Mouse (Mus musculus): Measurements from ENCODE around the gene Olfr1443. TPM values are rescaled to one million over a fixed set of nuclear protein-coding genes. Genes with fewer than 3 reads are reported as not detected.
"Not testable (repeated sequence)": the region's sequence is repeated elsewhere in the genome, so short reads cannot be mapped to it uniquely, and the experiment has no call there.

Olfr1443 gene
- not detected in 2 replicates for polyA plus RNA-seq (2015; fragmentation: Nextera tagmentation; extraction: Ambion mirVana)

DNA sequence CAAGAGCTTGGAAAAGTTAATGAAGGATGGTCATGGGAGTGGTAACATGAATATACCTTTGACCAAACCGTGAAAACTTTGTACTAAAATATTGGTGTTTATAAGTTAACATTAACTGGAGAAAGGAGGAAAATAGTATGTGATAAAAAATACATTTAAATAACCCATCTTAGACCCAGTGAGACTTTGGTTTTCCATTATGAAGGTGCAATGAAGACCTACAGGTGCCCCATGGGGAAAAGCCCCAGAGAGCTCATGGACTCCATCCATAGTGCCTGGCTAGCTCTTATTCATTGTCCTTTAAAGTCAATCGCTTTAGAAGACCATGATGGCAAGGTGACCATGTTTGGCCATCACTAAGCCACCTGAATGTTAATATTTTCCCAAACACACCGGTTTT is at the start of gene Olfr1443:
TSS of gene Olfr1443 (plus strand) at position 301 of the 400 bp plus-strand sequence.
- 74% methylated on average over 3 of the region's 3 CpGs for WGBS

DNA sequence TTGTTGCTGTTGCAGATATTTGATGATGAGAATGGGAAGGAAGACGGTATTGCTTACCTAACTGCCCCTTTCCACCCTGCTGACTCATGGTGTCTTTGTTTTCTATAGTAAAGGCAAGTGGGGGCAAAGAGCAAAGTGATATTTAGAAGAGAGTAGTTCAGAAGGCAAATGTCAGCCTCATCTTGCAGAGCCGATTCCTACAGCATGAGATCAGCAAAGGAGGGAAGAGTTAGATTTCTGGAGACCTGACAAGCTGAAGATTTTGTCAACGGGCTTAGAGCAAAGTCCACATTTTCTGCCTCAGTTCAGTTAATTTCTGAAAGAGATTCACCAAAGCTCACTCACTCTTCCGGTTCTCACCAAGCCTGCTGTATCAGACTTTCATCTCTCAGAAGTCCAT is 44.7 kb upstream of the Olfr1443 start, which contains the start of gene Glyat:
TSS of gene Glyat (plus strand) at position 133 of the 400 bp plus-strand sequence.
- no peak within 1 kb of the TSS for H3K9ac ChIP-seq (ENCODE audit: low read depth, low read length)
- H3K9me3 ChIP-seq (ENCODE audit: control insufficient read depth, low read length): no peaks in the 10 kb centered on the region
- no peak within 1 kb of the TSS for H3K4me2 ChIP-seq (ENCODE audit: low read length)
- H3K4me3 ChIP-seq (ENCODE audit: low read length): no peak within 1 kb of the TSS
- H3K4me1 ChIP-seq (ENCODE audit: control insufficient read depth, insufficient read depth, low read depth, low read length): no peaks in the 10 kb centered on the region
- H3K27me3 ChIP-seq (replicated peaks; ENCODE audit: control insufficient read depth, insufficient read depth, low read length): no peaks in the 10 kb centered on the region
- ATAC-seq: no peak
- WGBS: 82% methylated on average over 4 of the region's 4 CpGs
- no peaks in the 10 kb centered on the region for H3K36me3 ChIP-seq (ENCODE audit: control insufficient read depth, insufficient read depth, low read length)
- H3K27ac ChIP-seq (ENCODE audit: low read depth, low read length): no peak within 1 kb of the TSS

More for the DNA sequence above, at the start of gene Olfr1443:
- H3K4me2 ChIP-seq (ENCODE audit: low read length): no peak within 1 kb of the TSS
- no peaks in the 10 kb centered on the region for H3K27me3 ChIP-seq (replicated peaks; ENCODE audit: control insufficient read depth, insufficient read depth, low read length)
- H3K4me3 ChIP-seq (ENCODE audit: low read length): no peak within 1 kb of the TSS
- no peak for ATAC-seq
- no peak within 1 kb of the TSS for H3K9ac ChIP-seq (ENCODE audit: low read depth, low read length)
- no peaks in the 10 kb centered on the region for H3K9me3 ChIP-seq (ENCODE audit: control insufficient read depth, low read length)
- no peak within 1 kb of the TSS for H3K27ac ChIP-seq (ENCODE audit: low read depth, low read length)
- no peaks in the 10 kb centered on the region for H3K4me1 ChIP-seq (ENCODE audit: control insufficient read depth, insufficient read depth, low read depth, low read length)
- H3K36me3 ChIP-seq (ENCODE audit: control insufficient read depth, insufficient read depth, low read length): no peaks in the 10 kb centered on the region

DNA sequence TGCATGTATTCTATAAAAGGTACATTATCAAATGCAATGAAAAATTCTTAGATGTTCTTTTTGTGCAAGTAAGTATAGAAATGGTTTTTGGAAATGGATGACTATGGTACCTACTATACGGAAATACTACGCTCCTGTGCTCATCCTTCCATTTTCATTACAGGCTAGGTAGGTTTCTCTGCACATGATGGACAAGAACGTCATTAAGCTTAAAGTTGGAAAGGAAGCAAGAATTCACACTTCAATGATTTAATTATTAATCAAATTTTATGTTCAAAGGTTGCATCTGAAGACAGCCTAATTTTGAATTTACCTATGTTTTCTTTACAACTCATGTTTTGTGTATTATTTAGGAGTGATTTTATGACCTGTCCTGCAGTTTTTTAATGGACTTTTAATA is 43.7 kb upstream of the Olfr1443 start:
- no peaks in the 10 kb centered on the region for H3K27me3 ChIP-seq (replicated peaks; ENCODE audit: control insufficient read depth, insufficient read depth, low read length)
- no peak overlapping the region for H3K9ac ChIP-seq (ENCODE audit: low read depth, low read length)
- H3K4me2 ChIP-seq (ENCODE audit: low read length): no peak overlapping the region
- H3K9me3 ChIP-seq (ENCODE audit: control insufficient read depth, low read length): no peaks in the 10 kb centered on the region
- no peaks in the 10 kb centered on the region for H3K36me3 ChIP-seq (ENCODE audit: control insufficient read depth, insufficient read depth, low read length)
- no peak overlapping the region for H3K4me3 ChIP-seq (ENCODE audit: low read length)
- H3K4me1 ChIP-seq (ENCODE audit: control insufficient read depth, insufficient read depth, low read depth, low read length): no peaks in the 10 kb centered on the region
- no peak overlapping the region for H3K27ac ChIP-seq (ENCODE audit: low read depth, low read length)
- WGBS: 92% methylated on average over 3 of the region's 3 CpGs
- no peak for ATAC-seq

DNA sequence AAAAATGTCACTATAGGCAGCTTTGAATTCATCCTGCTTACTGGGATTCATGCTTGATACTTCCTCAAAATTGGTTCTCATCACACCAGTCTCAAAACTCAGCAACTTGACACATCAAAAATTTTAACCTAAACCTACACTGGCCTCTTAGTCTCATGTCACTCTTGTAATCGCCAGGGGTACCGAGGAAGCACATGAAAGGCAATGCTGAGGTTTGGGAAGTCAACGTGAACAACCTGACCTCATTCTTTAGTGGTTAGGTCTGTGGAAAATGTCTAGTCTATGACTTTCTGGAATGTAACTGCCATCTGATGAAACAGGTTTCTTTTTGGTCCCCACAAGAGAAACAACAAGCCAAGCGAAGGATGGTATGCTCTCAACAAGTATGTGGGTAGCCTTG is 42.9 kb upstream of the Olfr1443 start:
- Histone ChIP-seq H3K9ac (ENCODE audit: low read depth, low read length) (no peak overlapping the region), H3K27ac (ENCODE audit: low read depth, low read length) (no peak overlapping the region), H3K36me3 (ENCODE audit: control insufficient read depth, insufficient read depth, low read length) (no peaks in the 10 kb centered on the region), H3K9me3 (ENCODE audit: control insufficient read depth, low read length) (no peaks in the 10 kb centered on the region), H3K4me3 (ENCODE audit: low read length) (no peak overlapping the region), H3K4me1 (ENCODE audit: control insufficient read depth, insufficient read depth, low read depth, low read length) (no peaks in the 10 kb centered on the region), H3K27me3 (replicated peaks; ENCODE audit: control insufficient read depth, insufficient read depth, low read length) (no peaks in the 10 kb centered on the region), H3K4me2 (ENCODE audit: low read length) (no peak overlapping the region)
- WGBS: 87% methylated on average over 4 of the region's 4 CpGs
- no peak for ATAC-seq

DNA sequence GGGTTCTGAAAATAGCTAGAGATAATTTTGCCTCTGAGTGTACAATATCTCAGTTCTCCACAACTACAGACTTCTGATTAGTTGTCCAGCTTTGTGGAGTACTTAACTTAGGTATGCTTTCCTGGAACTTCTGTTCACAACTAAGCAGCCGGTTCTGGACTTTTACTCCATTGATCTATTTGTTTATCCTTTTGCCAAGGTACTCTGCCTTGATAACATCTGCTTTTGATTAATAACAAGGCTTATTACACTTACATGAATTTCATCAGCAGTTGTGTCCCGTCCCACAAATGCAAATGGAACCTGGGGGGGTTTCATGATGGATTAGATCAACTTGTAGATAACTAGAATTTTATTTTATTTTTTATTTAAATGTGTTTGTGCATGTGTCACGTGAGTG is 41.0 kb upstream of the Olfr1443 start:
- Histone ChIP-seq H3K27ac (ENCODE audit: low read depth, low read length) (no peak overlapping the region), H3K36me3 (ENCODE audit: control insufficient read depth, insufficient read depth, low read length) (no peaks in the 10 kb centered on the region), H3K4me2 (ENCODE audit: low read length) (no peak overlapping the region), H3K9ac (ENCODE audit: low read depth, low read length) (no peak overlapping the region), H3K4me3 (ENCODE audit: low read length) (no peak overlapping the region), H3K27me3 (replicated peaks; ENCODE audit: control insufficient read depth, insufficient read depth, low read length) (no peaks in the 10 kb centered on the region), H3K4me1 (ENCODE audit: control insufficient read depth, insufficient read depth, low read depth, low read length) (no peaks in the 10 kb centered on the region), H3K9me3 (ENCODE audit: control insufficient read depth, low read length) (no peaks in the 10 kb centered on the region)
- WGBS: 78% methylated on average over 3 of the region's 3 CpGs
- no peak for ATAC-seq

DNA sequence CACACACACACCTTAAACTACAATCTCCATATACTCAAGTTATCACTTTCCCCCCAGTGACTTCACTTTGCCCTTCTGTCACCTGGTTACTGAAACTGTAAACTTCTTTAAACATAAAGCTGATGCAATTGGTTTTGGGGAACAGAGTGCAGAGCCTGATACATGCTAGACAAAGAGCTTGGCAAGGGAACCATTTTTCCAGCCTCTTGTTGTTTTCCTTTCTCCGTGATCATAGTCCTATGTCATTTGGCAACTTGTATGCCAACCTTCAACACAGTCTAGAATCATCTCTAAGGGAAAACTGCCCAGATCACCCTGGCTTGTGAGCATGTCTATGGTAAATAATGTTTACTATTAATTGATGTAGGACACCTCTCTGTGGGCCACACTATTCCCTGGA is 39.9 kb upstream of the Olfr1443 start:
- Histone ChIP-seq H3K36me3 (ENCODE audit: control insufficient read depth, insufficient read depth, low read length) (no peaks in the 10 kb centered on the region), H3K9ac (ENCODE audit: low read depth, low read length) (no peak overlapping the region), H3K4me2 (ENCODE audit: low read length) (no peak overlapping the region), H3K4me1 (ENCODE audit: control insufficient read depth, insufficient read depth, low read depth, low read length) (no peaks in the 10 kb centered on the region), H3K9me3 (ENCODE audit: control insufficient read depth, low read length) (no peaks in the 10 kb centered on the region), H3K27ac (ENCODE audit: low read depth, low read length) (no peak overlapping the region), H3K4me3 (ENCODE audit: low read length) (no peak overlapping the region), H3K27me3 (replicated peaks; ENCODE audit: control insufficient read depth, insufficient read depth, low read length) (no peaks in the 10 kb centered on the region)
- 81% methylated on average over 1 of the region's 1 CpGs for WGBS
- ATAC-seq: no peak

DNA sequence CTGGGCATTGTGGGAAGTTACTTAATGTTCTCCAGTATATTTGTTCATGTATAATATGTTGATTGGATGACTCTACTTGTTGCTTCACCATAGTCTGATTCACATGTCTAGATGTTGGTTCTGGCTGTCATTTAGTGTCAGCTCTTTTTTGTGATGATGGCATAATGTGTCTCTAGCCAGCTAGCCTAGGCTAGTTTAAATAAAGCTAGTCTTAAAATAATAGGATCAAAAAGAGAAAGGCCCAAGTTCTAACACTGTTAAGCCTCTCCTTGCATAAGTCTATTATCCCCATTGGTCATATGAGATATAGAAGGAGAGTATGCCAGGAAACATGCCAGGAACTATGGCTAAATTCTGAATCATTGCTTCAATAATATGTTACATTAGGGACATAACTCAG is 28.4 kb upstream of the Olfr1443 start:
- Histone ChIP-seq H3K27ac (ENCODE audit: low read depth, low read length) (no peak overlapping the region), H3K4me3 (ENCODE audit: low read length) (no peak overlapping the region), H3K9me3 (ENCODE audit: control insufficient read depth, low read length) (no peaks in the 10 kb centered on the region), H3K4me1 (ENCODE audit: control insufficient read depth, insufficient read depth, low read depth, low read length) (no peaks in the 10 kb centered on the region), H3K9ac (ENCODE audit: low read depth, low read length) (no peak overlapping the region), H3K27me3 (replicated peaks; ENCODE audit: control insufficient read depth, insufficient read depth, low read length) (no peaks in the 10 kb centered on the region), H3K4me2 (ENCODE audit: low read length) (no peak overlapping the region), H3K36me3 (ENCODE audit: control insufficient read depth, insufficient read depth, low read length) (no peaks in the 10 kb centered on the region)
- ATAC-seq: no peak

DNA sequence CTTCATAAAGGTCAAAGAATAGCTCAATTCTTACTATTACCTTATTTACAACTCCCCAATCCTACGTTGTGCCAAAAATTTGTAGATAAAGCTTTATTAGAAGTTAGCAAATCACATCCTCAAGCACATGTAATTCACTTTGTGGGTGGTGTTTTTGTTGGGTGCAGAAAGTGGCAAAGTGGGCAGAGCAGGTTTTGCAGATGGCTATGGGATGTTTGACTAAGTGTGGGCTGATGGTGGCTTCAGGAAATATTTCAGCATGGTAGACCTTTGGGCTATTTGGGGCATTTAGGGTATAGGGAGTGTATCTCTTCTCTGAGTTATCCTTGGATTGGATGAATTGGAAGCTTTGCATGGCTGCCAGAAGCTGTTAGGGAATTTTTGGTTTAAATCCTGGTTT is 11.8 kb upstream of the Olfr1443 start:
- no peak overlapping the region for H3K4me2 ChIP-seq (ENCODE audit: low read length)

DNA sequence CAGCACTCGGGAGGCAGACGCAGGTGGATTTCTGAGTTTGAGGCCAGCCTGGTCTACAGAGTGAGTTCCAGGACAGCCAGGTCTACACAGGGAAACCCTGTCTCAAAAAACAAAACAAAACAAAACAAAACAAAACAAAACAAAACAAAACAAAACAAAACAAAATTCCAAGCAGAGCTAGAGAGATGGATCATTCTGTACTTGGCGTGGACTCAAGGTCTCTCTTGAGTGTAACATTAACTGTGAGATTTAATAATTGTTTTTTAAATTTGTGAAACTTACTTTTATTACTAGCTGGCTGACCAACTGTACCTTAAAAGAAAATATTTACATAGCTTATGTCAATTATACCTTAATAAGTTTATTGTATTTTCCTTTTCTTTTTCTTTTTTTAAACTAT is 9.3 kb upstream of the Olfr1443 start:
- not testable (repeated sequence) for H3K27me3 ChIP-seq (replicated peaks; ENCODE audit: control insufficient read depth, insufficient read depth, low read length); H3K4me3 ChIP-seq (ENCODE audit: low read length)
- WGBS: 97% methylated on average over 3 of the region's 3 CpGs

More for the DNA sequence above, 11.8 kb upstream of the Olfr1443 start:
- H3K4me3 ChIP-seq (ENCODE audit: low read length): no peak overlapping the region
- H3K27me3 ChIP-seq (replicated peaks; ENCODE audit: control insufficient read depth, insufficient read depth, low read length): no peaks in the 10 kb centered on the region
- no peak overlapping the region for H3K27ac ChIP-seq (ENCODE audit: low read depth, low read length)
- H3K9me3 ChIP-seq (ENCODE audit: control insufficient read depth, low read length): peaks cover 9% of the 10 kb centered on the region; the same call in 1 of the 2 replicates
- H3K4me1 ChIP-seq (ENCODE audit: control insufficient read depth, insufficient read depth, low read depth, low read length): no peaks in the 10 kb centered on the region
- no peaks in the 10 kb centered on the region for H3K36me3 ChIP-seq (ENCODE audit: control insufficient read depth, insufficient read depth, low read length)
- no peak for ATAC-seq
- no peak overlapping the region for H3K9ac ChIP-seq (ENCODE audit: low read depth, low read length)
- 83% methylated on average over 1 of the region's 1 CpGs for WGBS

DNA sequence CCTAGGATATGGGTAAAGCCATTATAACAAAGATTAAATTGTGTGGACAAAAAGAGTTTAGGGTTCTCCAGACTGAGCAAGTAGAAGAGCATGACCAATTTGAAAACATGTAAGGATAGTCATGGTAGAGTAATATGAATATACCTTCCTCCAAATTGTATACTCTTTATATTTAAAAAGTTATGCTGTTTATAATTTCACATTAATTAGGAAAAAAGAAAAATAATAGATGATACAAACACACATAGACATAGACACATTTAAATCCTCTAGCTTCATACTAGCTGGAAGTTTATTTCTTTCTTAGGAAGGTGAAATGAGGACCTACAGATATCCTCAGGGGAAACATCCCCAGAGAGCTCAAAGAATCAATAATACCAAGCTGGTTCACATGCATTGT is 7.8 kb upstream of the Olfr1443 start, which contains the start of gene Olfr1442:
TSS of gene Olfr1442 (plus strand) at position 301 of the 400 bp plus-strand sequence.
- Histone ChIP-seq H3K4me3 (ENCODE audit: low read length) (no peak within 1 kb of the TSS), H3K27me3 (replicated peaks; ENCODE audit: control insufficient read depth, insufficient read depth, low read length) (no peaks in the 10 kb centered on the region), H3K9me3 (ENCODE audit: control insufficient read depth, low read length) (no peaks in the 10 kb centered on the region), H3K4me1 (ENCODE audit: control insufficient read depth, insufficient read depth, low read depth, low read length) (no peaks in the 10 kb centered on the region), H3K36me3 (ENCODE audit: control insufficient read depth, insufficient read depth, low read length) (no peaks in the 10 kb centered on the region), H3K9ac (ENCODE audit: low read depth, low read length) (no peak within 1 kb of the TSS), H3K4me2 (ENCODE audit: low read length) (no peak within 1 kb of the TSS), H3K27ac (ENCODE audit: low read depth, low read length) (no peak within 1 kb of the TSS)
- ATAC-seq: no peak

More for the DNA sequence above, 9.3 kb upstream of the Olfr1443 start:
- not testable (repeated sequence) for H3K9ac ChIP-seq (ENCODE audit: low read depth, low read length); H3K9me3 ChIP-seq (ENCODE audit: control insufficient read depth, low read length); H3K4me2 ChIP-seq (ENCODE audit: low read length); H3K36me3 ChIP-seq (ENCODE audit: control insufficient read depth, insufficient read depth, low read length); H3K27ac ChIP-seq (ENCODE audit: low read depth, low read length); H3K4me1 ChIP-seq (ENCODE audit: control insufficient read depth, insufficient read depth, low read depth, low read length); ATAC-seq
